Mouse (Mus musculus): ENCODE results near the gene Gm1043. TPM values are rescaled to one million over a fixed set of nuclear protein-coding genes. Genes with fewer than 3 reads are reported as not detected.
A peak's percentile ranks its signal among the peaks of the same experiment; 100 is the strongest.

The Gm1043 gene
- polyA plus RNA-seq, 1 experiment, result 3.0 TPM

DNA sequence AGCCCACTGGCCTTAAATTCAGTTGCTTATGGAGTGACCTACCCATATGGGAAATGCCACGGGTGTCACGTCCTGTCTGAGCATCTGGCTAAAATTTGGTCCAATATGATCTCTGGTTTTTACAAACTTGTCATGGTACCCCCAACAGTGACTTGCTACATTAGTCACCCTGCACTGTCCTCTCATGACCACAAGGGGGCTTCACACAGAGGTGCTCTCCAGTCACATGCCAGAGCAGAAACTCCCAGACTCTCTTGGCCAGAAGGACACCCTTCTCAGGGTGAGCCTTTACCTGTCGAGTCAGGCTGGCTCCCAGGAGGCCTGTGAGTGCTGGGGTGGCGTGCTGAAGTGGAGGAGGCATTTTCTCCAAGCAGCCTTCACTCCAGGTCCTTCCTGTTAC lies 33.1 kb downstream of the Gm1043 start:
- no peaks in the 10 kb centered on the region for H3K27me3 ChIP-seq (ENCODE audit: control insufficient read depth, insufficient read depth, low read length)
- peak in 1 of 2 experiments; percentile 22 for DNase-seq (ENCODE audit: low read depth in 1 of 2, low spot score in 2 of 2)
- TF ChIP-seq CTCF (IDR thresholded peaks at IDR 0.05; ENCODE audit: extremely low read depth, insufficient read depth, insufficient read length, insufficient replicate concordance) (peak; percentile 48; the same call in 1 of the 2 replicates), POLR2A (IDR thresholded peaks at IDR 0.05; ENCODE audit: low read depth, low read length) (no peak)
- H3K36me3 ChIP-seq (ENCODE audit: control insufficient read depth, insufficient read depth, low read length), result peaks cover 6% of the 10 kb centered on the region
- H3K4me3 ChIP-seq (ENCODE audit: extremely low read depth, insufficient read depth, insufficient read length), result no peak overlapping the region
- 67% methylated on average over 4 of the region's 4 CpGs for WGBS
- no peaks in the 10 kb centered on the region for H3K4me1 ChIP-seq (ENCODE audit: control insufficient read depth, insufficient read depth, insufficient read length)
- no peak overlapping the region for H3K27ac ChIP-seq (ENCODE audit: insufficient read depth, low read length)

- H3K4me3 ChIP-seq (ENCODE audit: extremely low read depth, insufficient read depth, insufficient read length), result no peak overlapping the region
- H3K27ac ChIP-seq (ENCODE audit: insufficient read depth, low read length), result no peak overlapping the region
- H3K4me1 ChIP-seq (ENCODE audit: control insufficient read depth, insufficient read depth, insufficient read length), result no peaks in the 10 kb centered on the region
- H3K36me3 ChIP-seq (ENCODE audit: control insufficient read depth, insufficient read depth, low read length), result peaks cover 13% of the 10 kb centered on the region
- TF ChIP-seq CTCF (IDR thresholded peaks at IDR 0.05; ENCODE audit: extremely low read depth, insufficient read depth, insufficient read length, insufficient replicate concordance), result no peak
- no peak for TF ChIP-seq POLR2A (IDR thresholded peaks at IDR 0.05; ENCODE audit: low read depth, low read length)
- 59% methylated on average over 7 of the region's 7 CpGs for WGBS
- no peak for DNase-seq (ENCODE audit: low read depth in 1 of 2, low spot score in 2 of 2)
- H3K27me3 ChIP-seq (ENCODE audit: control insufficient read depth, insufficient read depth, low read length), result no peaks in the 10 kb centered on the region
Observed at GRCm38 (mm10) chr5:37121186-37121680, 36.1 kb downstream of the Gm1043 start.

- TF ChIP-seq POLR2A (IDR thresholded peaks at IDR 0.05; ENCODE audit: low read depth, low read length) (no peak), CTCF (IDR thresholded peaks at IDR 0.05; ENCODE audit: extremely low read depth, insufficient read depth, insufficient read length, insufficient replicate concordance) (no peak)
- Histone ChIP-seq H3K36me3 (ENCODE audit: control insufficient read depth, insufficient read depth, low read length) (peaks cover 4% of the 10 kb centered on the region; the same call in 1 of the 2 replicates), H3K27ac (ENCODE audit: insufficient read depth, low read length) (no peak overlapping the region), H3K4me1 (ENCODE audit: control insufficient read depth, insufficient read depth, insufficient read length) (no peaks in the 10 kb centered on the region), H3K4me3 (ENCODE audit: extremely low read depth, insufficient read depth, insufficient read length) (no peak overlapping the region), H3K27me3 (ENCODE audit: control insufficient read depth, insufficient read depth, low read length) (no peaks in the 10 kb centered on the region)
- no peak for DNase-seq (ENCODE audit: low read depth in 1 of 2, low spot score in 2 of 2)
- WGBS, result 61% methylated on average over 4 of the region's 4 CpGs
Observed at GRCm38 (mm10) chr5:37131841-37132240, 46.7 kb downstream of the Gm1043 start.

DNA sequence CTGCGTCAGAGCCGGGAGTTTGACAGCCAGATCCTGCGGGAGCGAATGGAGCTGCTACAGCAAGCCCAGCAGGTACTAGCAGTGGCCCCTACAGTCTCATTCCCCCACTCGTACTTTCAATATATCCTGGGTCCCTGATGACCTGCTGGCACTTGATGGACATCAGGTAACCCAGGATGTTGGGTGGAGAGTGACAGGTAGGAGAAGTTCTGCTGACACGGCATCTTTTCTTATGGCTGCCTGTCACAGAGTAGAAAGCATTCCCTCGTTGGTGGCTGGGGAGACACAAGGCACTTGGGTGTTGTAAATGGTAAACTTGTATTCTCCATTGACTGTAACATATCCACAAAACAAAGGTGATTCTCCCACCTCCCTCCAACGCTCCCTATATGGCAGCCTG lies 56.6 kb downstream of the Gm1043 start:
- Histone ChIP-seq H3K27me3 (ENCODE audit: control insufficient read depth, insufficient read depth, low read length) (no peaks in the 10 kb centered on the region), H3K36me3 (ENCODE audit: control insufficient read depth, insufficient read depth, low read length) (peaks cover 4% of the 10 kb centered on the region), H3K4me1 (ENCODE audit: control insufficient read depth, insufficient read depth, insufficient read length) (no peaks in the 10 kb centered on the region), H3K27ac (ENCODE audit: insufficient read depth, low read length) (no peak overlapping the region), H3K4me3 (ENCODE audit: extremely low read depth, insufficient read depth, insufficient read length) (no peak overlapping the region)
- DNase-seq (ENCODE audit: low read depth in 1 of 2, low spot score in 2 of 2), result no peak
- 89% methylated on average over 8 of the region's 8 CpGs for WGBS
- TF ChIP-seq POLR2A (IDR thresholded peaks at IDR 0.05; ENCODE audit: low read depth, low read length), result no peak
- no peak for TF ChIP-seq CTCF (IDR thresholded peaks at IDR 0.05; ENCODE audit: extremely low read depth, insufficient read depth, insufficient read length, insufficient replicate concordance)

DNA sequence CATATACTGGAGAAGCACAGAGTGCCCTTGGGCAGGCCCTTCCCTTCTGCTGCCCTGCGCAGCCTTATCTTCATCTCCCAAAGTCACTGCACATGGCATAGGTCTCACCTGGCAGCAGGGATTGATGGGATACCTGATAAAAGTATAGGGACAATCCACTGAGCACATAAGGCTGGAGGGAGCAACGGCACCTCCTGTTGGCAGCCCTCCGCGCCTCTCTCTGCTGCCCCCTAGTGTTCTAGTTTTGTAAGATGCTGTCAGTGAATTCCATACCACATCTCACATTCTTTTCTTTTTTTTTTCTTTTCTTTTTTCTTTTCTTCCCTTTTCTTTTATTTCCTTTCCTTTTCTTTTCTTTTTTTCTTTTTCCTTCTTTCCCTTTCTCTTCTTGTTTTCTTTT lies 62.4 kb downstream of the Gm1043 start:
- Histone ChIP-seq H3K27ac (ENCODE audit: insufficient read depth, low read length) (no peak overlapping the region), H3K36me3 (ENCODE audit: control insufficient read depth, insufficient read depth, low read length) (no peaks in the 10 kb centered on the region; the same call in 1 of the 2 replicates), H3K4me1 (ENCODE audit: control insufficient read depth, insufficient read depth, insufficient read length) (no peaks in the 10 kb centered on the region), H3K4me3 (ENCODE audit: extremely low read depth, insufficient read depth, insufficient read length) (no peak overlapping the region), H3K27me3 (ENCODE audit: control insufficient read depth, insufficient read depth, low read length) (no peaks in the 10 kb centered on the region)
- no peak for TF ChIP-seq POLR2A (IDR thresholded peaks at IDR 0.05; ENCODE audit: low read depth, low read length)
- peak; percentile 85 for TF ChIP-seq CTCF (IDR thresholded peaks at IDR 0.05; ENCODE audit: extremely low read depth, insufficient read depth, insufficient read length, insufficient replicate concordance)
- WGBS, result 13% methylated on average over 4 of the region's 4 CpGs
- DNase-seq (ENCODE audit: low read depth in 1 of 2, low spot score in 2 of 2), result peak; percentile 4 to 33

- TF ChIP-seq POLR2A (IDR thresholded peaks at IDR 0.05; ENCODE audit: low read depth, low read length), result no peak
- TF ChIP-seq CTCF (IDR thresholded peaks at IDR 0.05; ENCODE audit: extremely low read depth, insufficient read depth, insufficient read length, insufficient replicate concordance), result no peak
- H3K36me3 ChIP-seq (ENCODE audit: control insufficient read depth, insufficient read depth, low read length), result no peaks in the 10 kb centered on the region
- H3K27me3 ChIP-seq (ENCODE audit: control insufficient read depth, insufficient read depth, low read length), result no peaks in the 10 kb centered on the region
- no peaks in the 10 kb centered on the region for H3K4me1 ChIP-seq (ENCODE audit: control insufficient read depth, insufficient read depth, insufficient read length)
- no peak overlapping the region for H3K27ac ChIP-seq (ENCODE audit: insufficient read depth, low read length)
- 72% methylated on average over 5 of the region's 5 CpGs for WGBS
- H3K4me3 ChIP-seq (ENCODE audit: extremely low read depth, insufficient read depth, insufficient read length), result no peak overlapping the region
- DNase-seq (ENCODE audit: low read depth in 1 of 2, low spot score in 2 of 2), result no peak
Observed at GRCm38 (mm10) chr5:37150650-37151049, 65.5 kb downstream of the Gm1043 start.

DNA sequence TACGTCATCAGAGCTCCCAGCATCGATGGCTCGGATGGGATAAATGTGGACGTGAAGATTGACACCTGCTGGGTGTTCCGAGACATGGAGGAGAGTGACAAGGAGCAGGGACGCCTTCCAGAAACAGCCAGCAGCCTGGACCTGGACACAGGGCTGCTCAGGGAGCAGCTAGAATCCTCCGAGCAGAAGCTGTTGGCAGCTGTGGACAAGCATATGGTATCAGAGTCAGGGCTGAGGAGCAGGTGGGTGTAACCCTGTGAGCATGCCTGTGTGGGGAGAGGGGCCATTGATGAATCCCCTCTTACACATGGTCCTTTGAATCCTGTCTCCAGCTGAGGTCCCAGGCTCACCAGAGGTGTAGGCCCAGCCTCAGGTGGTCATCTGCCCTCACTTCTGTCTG lies 69.3 kb downstream of the Gm1043 start:
- no peak overlapping the region for H3K4me3 ChIP-seq (ENCODE audit: extremely low read depth, insufficient read depth, insufficient read length)
- no peak overlapping the region for H3K27ac ChIP-seq (ENCODE audit: insufficient read depth, low read length)
- H3K36me3 ChIP-seq (ENCODE audit: control insufficient read depth, insufficient read depth, low read length), result no peaks in the 10 kb centered on the region
- DNase-seq (ENCODE audit: low read depth in 1 of 2, low spot score in 2 of 2), result no peak
- H3K4me1 ChIP-seq (ENCODE audit: control insufficient read depth, insufficient read depth, insufficient read length), result no peaks in the 10 kb centered on the region
- 86% methylated on average over 7 of the region's 7 CpGs for WGBS
- H3K27me3 ChIP-seq (ENCODE audit: control insufficient read depth, insufficient read depth, low read length), result no peaks in the 10 kb centered on the region
- no peak for TF ChIP-seq CTCF (IDR thresholded peaks at IDR 0.05; ENCODE audit: extremely low read depth, insufficient read depth, insufficient read length, insufficient replicate concordance)
- no peak for TF ChIP-seq POLR2A (IDR thresholded peaks at IDR 0.05; ENCODE audit: low read depth, low read length)
